Mouse (Mus musculus) lung, postnatal 0 days (tissue): ENCODE measurements around the gene Prkar2b.

ENCODE experiments used
- CTCF ChIP-seq: IDR thresholded peaks from 2 replicates; pipeline ENCODE4 v1.5.1; 2016; ENCODE audit warnings: antibody characterized with exemption, mild to moderate bottlenecking
- EP300 ChIP-seq: IDR thresholded peaks from 2 replicates; pipeline ENCODE4 v1.6.1; 2016; ENCODE audit warnings: antibody characterized with exemption, mild to moderate bottlenecking, control low read depth

DNA sequence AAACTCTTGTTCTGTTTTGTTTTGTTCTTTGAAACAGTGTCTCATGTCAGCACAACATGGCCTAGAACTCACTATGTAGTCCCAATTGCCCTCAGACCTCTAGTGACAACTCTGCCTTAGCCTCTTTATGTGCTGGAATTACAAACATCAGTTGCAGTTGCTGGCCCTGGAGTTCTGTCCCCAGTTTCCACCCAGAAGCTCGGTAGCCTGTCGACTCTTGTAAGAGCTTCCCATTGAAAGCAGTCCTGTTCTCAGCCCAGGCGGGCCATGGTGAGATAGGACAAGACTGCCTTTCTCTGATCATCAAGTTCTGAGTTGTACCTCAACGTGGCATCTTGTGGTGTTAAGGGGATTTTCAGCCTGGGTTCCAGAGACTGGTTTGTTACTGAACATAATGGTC lies 31.4 kb upstream of the Prkar2b start:
- TF ChIP-seq CTCF (no peak), EP300 (no peak)
